Mouse (Mus musculus): Measurements from ENCODE around the gene Gpsm2. TPM values are rescaled to one million over a fixed set of nuclear protein-coding genes. Genes with fewer than 3 reads are reported as not detected.
A peak's percentile ranks its signal among the peaks of the same experiment; 100 is the strongest.
"Not testable (repeated sequence)": the region's sequence is repeated elsewhere in the genome, so short reads cannot be mapped to it uniquely, and the experiment has no call there.

Gpsm2 gene
- total RNA-seq, 2 experiments from 2014 or later, result 16.1 to 18.0 TPM

DNA sequence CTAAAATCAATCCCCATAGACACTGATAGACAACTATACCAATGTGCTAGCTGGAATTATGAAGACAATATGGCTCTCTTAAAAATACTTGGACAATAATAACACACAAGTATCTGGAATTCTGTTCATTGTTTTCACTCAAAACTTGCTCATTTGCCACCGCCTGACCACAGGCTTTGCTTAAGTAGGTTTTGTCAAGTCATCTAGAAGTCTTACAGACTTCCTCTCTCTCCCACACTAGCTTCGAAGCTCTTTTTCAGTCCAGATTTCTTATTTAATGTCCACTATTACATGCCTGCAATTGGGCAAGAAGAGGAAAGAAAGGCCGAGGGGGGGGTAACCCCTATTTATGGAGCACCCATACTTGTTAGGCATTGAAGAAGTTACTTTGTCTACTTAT, 5.7 kb upstream of the Gpsm2 start:
- DNase-seq (ENCODE audit: low spot score in 2 of 2), result no peak

GRCm38 (mm10) chr3:108727344-108727743, 5.2 kb upstream of the Gpsm2 start:
- DNase-seq (ENCODE audit: low spot score in 2 of 2), result no peak

DNA sequence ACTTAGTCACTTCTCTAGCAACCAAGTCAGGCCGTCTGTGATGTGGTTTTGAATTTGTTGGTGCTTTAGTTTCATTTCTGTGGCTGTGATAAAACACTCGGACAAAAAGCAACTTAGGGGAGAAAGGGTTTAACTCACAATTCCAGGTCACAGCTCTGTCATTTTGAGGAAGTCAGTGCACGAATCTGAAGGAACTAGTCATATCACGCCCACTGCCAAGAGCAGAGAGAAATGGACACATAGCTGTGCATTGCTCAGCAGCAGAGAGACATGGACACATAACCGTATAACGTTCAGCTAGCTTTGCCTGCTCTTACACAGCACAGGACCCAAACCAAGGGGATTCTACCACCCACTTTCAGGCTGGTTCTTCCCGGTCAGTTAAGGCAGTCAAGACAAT, 4.3 kb upstream of the Gpsm2 start:
- no peak for DNase-seq (ENCODE audit: low spot score in 2 of 2)

GRCm38 (mm10) chr3:108721076-108721991, 775 bp downstream of the Gpsm2 start:
- DNase-seq (ENCODE audit: low spot score in 2 of 2), result peak; percentile 50 to 53

GRCm38 (mm10) chr3:108719761-108720160, 2.3 kb downstream of the Gpsm2 start:
- DNase-seq (ENCODE audit: low spot score in 2 of 2), result no peak

DNA sequence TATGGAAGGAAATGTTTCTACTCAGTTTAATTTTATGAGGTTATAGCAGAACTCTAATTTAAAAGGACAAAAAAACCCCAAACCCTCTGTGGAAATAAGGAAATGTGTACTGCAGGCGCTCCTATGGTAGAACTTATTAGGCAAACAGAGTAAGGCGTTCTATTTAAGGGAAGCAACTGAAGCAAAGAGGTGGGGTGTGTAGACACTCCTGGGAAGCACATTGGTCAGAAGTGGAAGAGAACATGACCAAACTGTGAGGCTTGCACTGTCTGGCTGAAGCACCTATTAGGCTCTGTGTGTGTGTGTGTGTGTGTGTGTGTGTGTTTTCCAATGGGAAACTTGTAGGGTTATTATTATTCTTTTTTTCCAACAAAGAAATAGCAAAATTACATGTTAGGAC, 2.8 kb downstream of the Gpsm2 start:
- DNase-seq (ENCODE audit: low spot score in 2 of 2), result no peak

DNA sequence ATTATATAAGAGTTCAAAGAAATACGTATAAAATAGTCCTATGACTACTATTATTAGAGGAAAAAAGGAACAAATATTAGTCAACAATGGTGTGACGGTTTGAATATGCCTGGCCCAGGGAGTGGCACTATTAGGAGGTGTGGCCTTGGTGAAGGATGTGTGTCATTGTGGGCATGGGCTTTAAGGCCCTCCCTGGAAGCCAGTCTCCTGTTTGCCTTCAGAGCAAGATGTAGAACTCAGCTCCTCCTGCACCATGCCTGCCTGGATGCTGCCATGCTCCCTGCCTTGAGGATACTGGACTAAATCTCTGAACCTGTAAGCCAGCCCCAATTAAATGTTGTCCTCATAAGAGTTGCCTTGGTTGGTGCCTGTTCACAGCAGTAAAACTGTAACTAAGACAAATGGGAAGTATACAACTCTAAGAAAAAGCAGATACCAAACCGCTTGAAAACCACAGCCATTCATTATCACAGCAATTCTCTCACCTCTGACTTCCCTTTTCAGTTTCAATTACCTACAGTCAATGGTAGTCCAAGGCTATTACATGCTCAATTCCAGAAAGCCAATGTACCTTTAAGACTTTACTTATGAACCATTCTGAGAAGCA, 4.1 kb downstream of the Gpsm2 start:
- no peak for DNase-seq (ENCODE audit: low spot score in 2 of 2)

DNA sequence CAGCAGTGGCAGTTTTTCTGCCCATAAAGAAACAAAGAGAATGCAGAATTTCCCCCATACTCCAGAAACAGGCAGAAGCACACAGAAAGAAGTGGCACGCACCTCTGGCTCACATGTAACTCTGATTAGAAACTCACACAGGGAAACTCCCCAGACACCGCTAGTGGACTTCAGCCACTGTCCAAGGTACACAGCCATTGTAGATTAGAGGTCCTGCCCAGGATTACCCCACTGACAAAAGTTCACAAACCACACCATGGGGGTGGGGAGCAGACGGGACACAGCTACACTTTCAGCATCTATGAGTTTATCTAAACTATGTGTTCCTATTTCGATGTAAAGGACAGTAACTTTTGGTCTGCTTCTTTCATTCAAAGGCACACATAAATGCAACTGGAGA, 7.3 kb downstream of the Gpsm2 start:
- DNase-seq (ENCODE audit: low spot score in 2 of 2), result no peak

- DNase-seq (ENCODE audit: low spot score in 2 of 2), result no peak
These were observed 8.9 kb downstream of the Gpsm2 start for GRCm38 (mm10) chr3:108713065-108713675.

- DNase-seq (ENCODE audit: low spot score in 2 of 2), result no peak
These were observed 10.8 kb downstream of the Gpsm2 start for GRCm38 (mm10) chr3:108711296-108711695.

DNA sequence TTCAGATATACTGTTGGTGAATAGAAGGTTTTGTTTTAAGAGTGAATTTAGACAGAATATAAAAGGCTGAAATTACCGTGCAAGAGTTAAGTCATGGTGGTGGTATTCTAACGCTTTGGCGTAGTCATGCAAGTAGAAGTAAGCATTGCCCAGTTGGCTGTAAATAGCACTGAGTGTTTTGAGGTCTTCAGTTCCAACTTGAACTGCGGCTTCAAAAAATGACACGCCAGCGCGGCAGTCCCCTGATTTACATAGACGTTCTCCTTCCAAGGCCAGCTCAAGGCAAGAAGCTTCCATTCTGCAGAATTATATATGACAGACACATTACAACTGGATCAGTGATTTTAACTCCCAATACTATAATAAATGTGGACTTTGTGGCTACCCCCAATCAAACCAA, 19.3 kb downstream of the Gpsm2 start:
- no peak for DNase-seq (ENCODE audit: low spot score in 2 of 2)

DNA sequence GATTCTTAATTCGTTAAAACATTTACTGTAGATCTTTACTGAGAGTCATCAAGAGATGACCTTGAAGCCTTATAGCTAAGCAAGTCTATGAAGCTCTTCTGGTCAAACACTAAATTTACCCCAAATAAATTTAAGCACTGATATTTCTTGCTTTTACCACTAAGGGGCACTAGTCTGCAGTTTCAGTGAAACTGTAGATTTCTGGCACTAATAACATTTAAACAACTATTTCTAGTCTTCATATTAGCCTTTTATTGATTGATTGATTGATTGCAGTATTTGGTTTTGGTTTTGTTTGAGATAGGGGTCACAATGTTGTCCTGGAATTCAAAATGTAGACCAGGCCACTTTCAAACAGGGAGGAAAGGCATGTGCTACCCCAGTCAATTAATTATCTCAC, 20.9 kb downstream of the Gpsm2 start:
- no peak for DNase-seq (ENCODE audit: low spot score in 2 of 2)

GRCm38 (mm10) chr3:108699786-108700185, 22.3 kb downstream of the Gpsm2 start:
- no peak for DNase-seq (ENCODE audit: low spot score in 2 of 2)

DNA sequence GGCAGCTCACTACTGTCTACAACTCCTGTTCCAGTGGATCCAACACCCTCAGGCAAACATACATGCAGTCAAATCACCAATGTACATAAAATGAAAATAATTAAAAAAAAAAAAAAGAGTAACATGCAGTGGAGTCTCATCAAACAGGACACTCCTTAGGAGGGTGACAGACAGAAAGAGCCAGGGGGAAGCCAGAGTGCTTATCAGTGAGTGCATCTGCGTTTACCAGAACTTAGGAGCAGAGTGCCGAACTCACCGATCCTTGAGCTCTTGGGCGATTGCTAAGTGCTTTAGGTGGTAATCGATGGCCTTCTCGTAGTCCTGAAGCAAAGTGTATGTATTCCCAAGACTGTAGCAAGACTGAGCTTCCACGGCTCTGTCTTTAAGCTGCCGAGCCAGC, 23.4 kb downstream of the Gpsm2 start:
- no peak for DNase-seq (ENCODE audit: low spot score in 2 of 2)

DNA sequence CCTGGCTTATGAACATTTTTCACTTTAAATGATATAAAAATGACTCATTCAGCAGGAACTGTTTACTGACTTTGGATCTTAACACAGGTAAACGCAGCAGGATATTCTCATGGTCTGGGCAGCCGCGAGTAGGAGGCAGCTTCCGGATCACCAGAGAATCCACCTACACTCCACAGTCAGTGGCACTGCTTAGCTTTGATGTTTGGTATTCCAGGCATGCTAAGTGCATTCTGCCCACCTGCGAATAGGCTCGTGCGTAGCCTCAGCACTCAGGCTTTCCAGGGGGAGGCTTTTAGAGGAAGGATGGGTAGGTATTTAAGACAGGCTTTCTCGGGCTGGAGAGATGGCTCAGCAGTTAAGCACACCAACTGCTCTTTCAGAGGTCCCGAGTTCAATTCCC, 27.8 kb downstream of the Gpsm2 start:
- DNase-seq (ENCODE audit: low spot score in 2 of 2), result no peak

DNA sequence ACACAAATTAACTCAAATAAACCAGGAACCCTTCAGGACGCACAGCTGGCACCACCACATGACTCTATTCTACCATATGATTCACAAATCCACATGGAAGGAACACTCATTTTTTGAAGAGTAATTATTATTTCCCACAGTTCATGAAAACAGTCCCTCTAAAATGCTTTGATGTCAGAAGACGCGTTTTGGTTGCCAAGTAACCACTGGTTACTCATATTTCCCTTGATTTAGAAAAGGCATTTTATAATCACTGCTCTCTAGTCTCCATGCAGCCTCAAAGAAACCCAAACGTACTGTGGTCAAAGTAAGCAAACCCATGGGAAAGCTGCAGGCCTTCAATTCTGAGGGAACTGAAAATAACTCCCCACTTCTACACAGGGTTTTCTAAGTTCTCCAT, 32.1 kb downstream of the Gpsm2 start:
- peak in 1 of 2 experiments; percentile 14 for DNase-seq (ENCODE audit: low spot score in 2 of 2)

GRCm38 (mm10) chr3:108689446-108689845, 32.7 kb downstream of the Gpsm2 start:
- DNase-seq (ENCODE audit: low spot score in 2 of 2), result no peak

GRCm38 (mm10) chr3:108689015-108689441, 33.1 kb downstream of the Gpsm2 start:
- DNase-seq (ENCODE audit: low spot score in 2 of 2), result no peak

DNA sequence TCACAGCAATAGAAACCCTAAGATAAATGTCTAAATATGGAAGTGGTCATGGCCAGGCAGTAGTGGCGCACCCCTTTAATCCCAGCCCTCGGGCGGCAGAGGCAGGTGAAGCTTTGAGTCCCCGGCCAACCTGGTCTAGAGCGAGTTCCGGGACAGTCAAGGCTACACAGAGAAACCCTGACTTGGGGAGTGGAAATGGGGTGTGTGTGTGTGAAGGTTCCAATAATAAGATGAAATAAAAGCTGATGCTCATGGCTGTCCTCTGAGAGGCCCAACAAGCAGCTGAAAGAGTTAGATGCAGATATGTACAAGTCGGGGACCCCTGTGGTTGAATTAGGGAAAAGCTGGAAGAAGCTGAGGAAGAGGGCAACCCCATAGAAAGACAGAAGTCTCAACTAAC, 36.4 kb downstream of the Gpsm2 start:
- no peak for DNase-seq (ENCODE audit: low spot score in 2 of 2)

DNA sequence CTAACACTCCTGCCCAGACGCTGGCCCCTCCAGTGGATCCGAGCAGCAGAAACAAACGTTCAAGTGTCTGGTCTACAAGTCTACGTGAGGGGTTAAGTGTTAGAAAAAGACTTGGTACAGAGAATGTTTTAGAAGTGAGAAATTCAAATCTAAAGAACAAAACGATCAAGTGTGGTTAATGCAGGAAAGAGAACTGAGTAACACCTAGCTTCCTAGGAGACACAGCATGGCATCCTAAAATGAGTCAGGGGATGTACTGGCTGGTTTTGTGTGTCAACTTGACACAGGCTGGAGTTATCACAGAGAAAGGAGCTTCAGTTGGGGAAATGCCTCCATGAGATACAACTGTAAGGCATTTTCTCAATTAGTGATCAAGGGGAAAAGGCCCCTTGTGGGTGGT, 38.5 kb downstream of the Gpsm2 start:
- not testable (repeated sequence) for DNase-seq (ENCODE audit: low spot score in 2 of 2)

DNA sequence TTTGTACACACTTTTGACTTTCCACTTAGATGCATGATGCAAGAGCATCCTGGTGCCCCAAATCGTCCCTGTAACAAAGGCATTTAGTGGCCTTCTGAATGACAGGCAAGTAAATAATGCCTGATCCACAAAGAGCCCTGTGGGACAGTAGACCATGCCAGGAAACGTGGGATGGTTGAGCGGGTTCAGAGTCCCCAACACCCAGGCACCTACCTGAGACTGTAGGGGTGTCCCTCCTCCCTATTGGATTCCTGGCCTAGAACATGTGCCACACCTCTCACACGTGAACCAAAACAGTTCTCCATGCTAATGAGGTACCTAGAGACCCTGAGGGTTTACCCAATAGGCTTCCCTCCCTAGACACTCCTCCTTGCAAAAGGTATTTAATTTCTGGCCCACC, 41.1 kb downstream of the Gpsm2 start:
- no peak for DNase-seq (ENCODE audit: low spot score in 2 of 2)

GRCm38 (mm10) chr3:108676616-108677015, 45.5 kb downstream of the Gpsm2 start:
- DNase-seq (ENCODE audit: low spot score in 2 of 2), result peak in 1 of 2 experiments; percentile 26

Data from layer of hippocampus, postnatal 14 days (tissue).